Mouse (Mus musculus) spleen, adult 2 months (tissue): ENCODE data around the gene Kdm1b.
A peak's percentile ranks its signal among the peaks of the same experiment; 100 is the strongest.

Source experiments
- CTCF ChIP-seq: fragments of 200-500 bp; IDR thresholded peaks from 2 replicates; pipeline ENCODE4 v1.5.1; 2011; ENCODE audit warnings: mild to moderate bottlenecking, inconsistent platforms; ENCODE audit not compliant: insufficient read depth, insufficient read length, insufficient replicate concordance; ENCODE audit errors: extremely low read depth
- POLR2A ChIP-seq: fragments of 200-500 bp; IDR thresholded peaks from 2 replicates; pipeline ENCODE4 v1.6.1; 2011; ENCODE audit warnings: low read depth, low read length, inconsistent platforms

DNA sequence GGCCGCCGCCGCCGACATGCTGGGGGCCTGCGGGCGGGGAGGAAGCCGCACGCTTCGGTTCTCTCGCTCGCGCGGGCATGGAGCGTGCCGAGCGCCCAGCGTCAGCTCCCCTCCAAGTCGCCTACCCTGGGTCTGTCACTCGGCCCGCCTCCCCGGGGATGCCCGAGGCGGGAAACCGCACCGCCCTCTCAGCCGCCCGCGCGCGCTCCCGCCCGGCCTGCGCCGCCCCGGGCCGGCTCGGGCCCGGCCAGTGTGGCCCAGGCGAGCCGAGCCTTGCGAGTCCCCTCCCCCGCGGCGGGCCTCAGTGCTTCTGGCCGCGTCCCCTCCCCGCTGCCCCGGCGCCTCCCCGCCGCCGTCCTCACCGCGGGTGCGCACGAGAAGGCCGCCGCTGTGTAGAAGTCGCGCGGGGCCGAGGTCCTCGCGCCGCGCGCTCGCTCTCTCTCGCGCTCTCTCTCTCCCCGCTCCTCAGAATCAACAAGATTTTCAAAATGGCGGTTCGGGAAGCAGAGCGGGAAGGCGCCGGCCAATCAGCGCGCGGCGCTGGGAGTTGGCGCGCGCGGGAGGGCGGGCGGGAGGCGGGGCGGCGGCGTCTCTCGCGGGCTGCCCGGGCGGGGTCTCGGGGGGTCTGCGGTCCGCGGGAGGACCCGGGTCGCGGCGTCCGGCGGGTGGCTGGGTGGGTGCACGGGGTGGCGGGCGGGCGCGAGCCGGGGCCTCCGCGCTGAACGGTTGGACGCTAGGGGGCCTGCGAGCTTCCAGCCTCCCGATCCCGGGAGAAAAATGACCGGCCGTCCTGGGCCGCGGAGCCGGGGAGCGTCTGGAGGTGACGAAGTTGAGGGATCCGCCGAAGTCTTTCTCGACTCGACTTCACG lies 62.6 kb downstream of the Kdm1b start, which contains the start of gene Dek:
- TF ChIP-seq CTCF: 0 out of 2 replicates have a peak, but pooled peaks have one; percentile 0
- no peak for TF ChIP-seq POLR2A
